Mouse (Mus musculus) olfactory bulb, adult 2 months (tissue): ENCODE data around the gene Mpst. TPM values are rescaled to one million over a fixed set of nuclear protein-coding genes. Genes with fewer than 3 reads are reported as not detected.

Experiments used
- H3K27ac ChIP-seq: fragments of 200-500 bp; 2 replicates; pipeline ENCODE4 v1.5.1; 2012; ENCODE audit warnings: low read depth, low read length; ENCODE audit not compliant: insufficient read depth
- H3K4me1 ChIP-seq: fragments of 200-500 bp; 2 replicates; pipeline ENCODE4 v1.6.1; 2012; ENCODE audit warnings: low read length; ENCODE audit not compliant: control insufficient read depth, insufficient read depth
- H3K4me3 ChIP-seq: fragments of 200-500 bp; 2 replicates; pipeline ENCODE4 v1.5.1; 2012; ENCODE audit warnings: mild to moderate bottlenecking, low read depth, low read length, moderate library complexity; ENCODE audit not compliant: insufficient read depth
- CTCF ChIP-seq: fragments of 200-500 bp; IDR thresholded peaks from 2 replicates; pipeline ENCODE4 v1.5.1; 2012; ENCODE audit warnings: low read depth, mild to moderate bottlenecking, low read length, moderate library complexity; ENCODE audit not compliant: insufficient read depth
- POLR2A ChIP-seq: fragments of 200-500 bp; IDR thresholded peaks from 2 replicates; pipeline ENCODE4 v1.6.1; 2012; ENCODE audit warnings: mild to moderate bottlenecking, low read depth, low read length, moderate library complexity; ENCODE audit not compliant: insufficient read depth
- WGBS: fragments of 180-500 bp; shearing (Covaris S2); methylation state at CpG from one replicate; pipeline ENCODE4 v1.1.7; 2018; 5-methylcytosine and 5-hydroxymethylcytosine counted together
- polyA plus RNA-seq: library from polyadenylated mRNA; stranded (reverse); fragments of >200 nt; gene quantifications from 2 replicates; pipeline ENCODE4 v1.2.4, GENCODE M21; 2012; ENCODE audit warnings: low replicate concordance; ENCODE audit not compliant: missing spikeins, insufficient read depth, insufficient read length

The Mpst gene
- polyA plus RNA-seq, 1 experiment, result not detected

DNA sequence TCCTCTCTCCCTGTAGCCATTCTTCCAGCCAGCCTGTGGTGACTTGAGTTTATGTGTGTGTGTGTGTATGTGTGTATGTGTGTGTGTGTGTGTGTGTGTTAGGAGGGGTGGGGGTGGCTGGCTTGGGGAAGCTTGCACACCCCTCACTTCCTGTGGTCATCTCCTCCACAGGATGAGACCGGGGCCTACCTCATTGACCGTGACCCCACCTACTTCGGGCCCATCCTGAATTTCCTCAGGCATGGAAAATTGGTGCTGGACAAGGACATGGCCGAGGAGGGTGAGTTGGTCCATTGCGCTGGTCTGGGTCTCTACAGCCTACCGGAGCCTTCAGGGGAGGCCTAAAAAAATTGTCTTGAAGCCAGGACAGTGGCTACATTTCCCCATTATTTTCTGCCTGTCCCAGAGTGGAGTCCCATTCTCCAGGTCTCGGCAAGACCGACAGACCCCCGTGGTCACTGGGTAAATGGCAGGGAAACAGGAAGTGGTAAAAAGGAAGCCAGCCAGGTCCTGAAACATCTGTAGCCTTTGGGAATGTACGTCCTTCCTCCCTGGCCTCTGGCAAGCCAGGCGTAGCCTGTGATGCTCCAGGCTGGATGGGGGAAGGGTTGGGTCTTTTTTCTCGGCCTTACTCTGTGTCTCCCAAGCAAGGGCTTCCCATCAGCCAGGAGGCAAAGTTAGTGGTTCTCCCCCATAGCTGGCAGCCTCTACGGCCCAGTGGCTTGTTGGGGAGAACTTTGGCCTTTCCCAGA is 23.8 kb downstream of the Mpst start:
- TF ChIP-seq CTCF (no peak), POLR2A (no peak)
- Histone ChIP-seq H3K4me1 (peaks cover 28% of the 10 kb centered on the region), H3K4me3 (peak overlapping the region; percentile 88), H3K27ac (no peak overlapping the region)
- 80% methylated on average over 13 of the region's 13 CpGs for WGBS

DNA sequence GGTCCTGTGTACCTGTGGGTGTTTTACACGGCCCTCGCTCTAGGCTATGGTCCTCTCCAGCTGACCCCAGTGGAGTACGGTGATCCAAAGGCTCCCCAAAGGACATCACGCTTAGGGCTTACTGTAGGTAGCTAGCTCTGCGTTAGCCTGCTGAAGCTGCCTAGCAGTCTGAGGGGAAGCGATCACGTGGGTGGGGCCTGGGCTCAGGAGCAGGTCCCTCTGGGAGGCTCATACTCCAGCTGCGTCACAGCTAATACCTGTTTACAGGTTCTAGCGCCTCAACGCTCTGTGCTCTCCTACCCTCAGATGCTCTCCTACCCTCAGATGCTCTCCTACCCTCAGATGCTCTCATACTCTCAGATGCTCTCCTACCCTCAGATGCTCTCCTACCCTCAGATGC is 24.7 kb downstream of the Mpst start:
- Histone ChIP-seq H3K27ac (no peak overlapping the region), H3K4me3 (no peak overlapping the region), H3K4me1 (peaks cover 37% of the 10 kb centered on the region)
- TF ChIP-seq CTCF (no peak), POLR2A (no peak)
- WGBS, result 84% methylated on average over 10 of the region's 10 CpGs

DNA sequence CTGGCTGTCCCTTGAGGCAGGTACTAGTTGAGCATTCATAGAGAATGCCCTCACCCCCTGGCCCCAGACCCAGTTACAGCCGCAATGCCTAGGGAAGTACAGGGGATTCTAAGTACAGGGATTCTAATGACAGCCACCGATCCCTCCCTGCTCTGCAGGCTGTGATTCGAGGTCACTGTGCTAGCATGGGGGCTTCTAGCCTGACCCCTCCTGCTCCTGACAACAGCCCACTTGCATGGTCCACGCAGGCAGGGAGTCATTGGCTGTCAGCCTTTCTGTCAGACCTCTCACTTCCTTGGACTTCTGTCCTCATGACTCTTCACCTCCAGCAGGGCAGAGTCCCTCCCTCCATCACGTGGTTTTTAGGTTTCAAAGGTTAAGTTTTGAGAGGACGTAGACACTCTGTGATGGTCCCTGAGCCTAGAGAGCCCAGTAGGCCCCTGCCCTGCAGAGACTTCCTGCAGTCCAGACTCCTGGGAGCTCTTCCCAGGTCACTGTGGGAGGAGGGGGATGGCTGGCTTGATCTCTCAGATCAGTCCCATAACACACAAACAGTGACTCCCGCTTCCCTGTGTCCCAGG is 25.4 kb downstream of the Mpst start:
- Histone ChIP-seq H3K27ac (no peak overlapping the region), H3K4me1 (peaks cover 44% of the 10 kb centered on the region), H3K4me3 (no peak overlapping the region)
- TF ChIP-seq POLR2A, result no peak
- TF ChIP-seq CTCF, result no peak
- WGBS, result 85% methylated on average over 7 of the region's 7 CpGs

DNA sequence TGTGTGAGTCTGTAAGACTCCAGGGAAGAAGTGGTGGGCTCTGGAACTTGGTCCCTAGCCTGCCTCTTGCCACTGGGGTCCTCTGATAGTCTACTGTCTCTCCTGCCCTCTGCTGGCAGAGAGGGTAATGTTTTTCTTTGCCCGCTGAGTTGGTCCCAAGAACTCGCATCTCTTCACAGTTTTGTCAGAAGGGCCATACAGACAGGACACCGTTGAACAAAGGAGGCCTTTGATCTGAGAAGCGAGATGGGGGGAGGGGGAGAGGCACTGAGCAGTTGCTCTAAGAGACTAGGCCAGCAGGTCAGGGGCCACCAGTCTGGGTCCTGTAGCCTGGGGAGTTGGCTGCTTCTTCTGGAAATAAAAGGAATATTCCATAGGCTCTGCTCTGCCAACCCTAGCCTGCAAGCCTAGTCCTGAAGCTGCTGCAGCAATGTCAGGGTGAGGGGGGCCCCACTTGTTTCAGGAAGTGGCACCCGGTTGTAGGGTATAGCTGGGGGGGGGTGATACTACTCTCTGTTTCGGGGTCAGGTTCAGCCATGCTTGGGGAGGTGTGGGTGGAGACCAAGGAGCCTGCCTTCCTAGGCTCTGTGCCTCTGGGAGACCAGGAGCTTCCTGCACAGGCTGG is 28.8 kb downstream of the Mpst start:
- Histone ChIP-seq H3K4me1 (peaks cover 67% of the 10 kb centered on the region), H3K27ac (no peak overlapping the region), H3K4me3 (no peak overlapping the region)
- TF ChIP-seq POLR2A, result no peak
- TF ChIP-seq CTCF, result no peak
- 32% methylated on average over 6 of the region's 6 CpGs for WGBS

DNA sequence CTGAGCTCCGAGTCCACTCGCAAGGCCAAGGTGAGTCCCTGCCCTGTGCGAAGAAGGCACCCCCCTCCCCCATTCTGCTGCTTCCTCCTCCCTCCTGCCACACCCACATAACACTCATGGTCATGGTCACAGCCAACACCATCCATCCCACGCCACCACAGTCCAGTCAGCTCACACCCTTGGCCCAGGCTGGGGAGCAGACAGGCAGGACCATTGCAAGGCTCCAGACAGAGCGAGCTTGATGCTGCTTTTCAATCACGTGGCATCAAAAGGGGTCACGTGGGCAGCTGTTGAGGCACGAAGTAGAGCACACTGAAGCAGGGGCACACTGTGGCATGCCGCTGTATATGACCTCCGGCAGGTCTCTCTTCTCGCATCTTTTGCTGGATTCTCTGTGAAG is 29.5 kb downstream of the Mpst start:
- Histone ChIP-seq H3K4me3 (no peak overlapping the region), H3K4me1 (peaks cover 66% of the 10 kb centered on the region), H3K27ac (peak overlapping the region; percentile 7; the same call in 1 of the 2 replicates)
- TF ChIP-seq POLR2A (no peak), CTCF (no peak)
- 86% methylated on average over 11 of the region's 11 CpGs for WGBS

DNA sequence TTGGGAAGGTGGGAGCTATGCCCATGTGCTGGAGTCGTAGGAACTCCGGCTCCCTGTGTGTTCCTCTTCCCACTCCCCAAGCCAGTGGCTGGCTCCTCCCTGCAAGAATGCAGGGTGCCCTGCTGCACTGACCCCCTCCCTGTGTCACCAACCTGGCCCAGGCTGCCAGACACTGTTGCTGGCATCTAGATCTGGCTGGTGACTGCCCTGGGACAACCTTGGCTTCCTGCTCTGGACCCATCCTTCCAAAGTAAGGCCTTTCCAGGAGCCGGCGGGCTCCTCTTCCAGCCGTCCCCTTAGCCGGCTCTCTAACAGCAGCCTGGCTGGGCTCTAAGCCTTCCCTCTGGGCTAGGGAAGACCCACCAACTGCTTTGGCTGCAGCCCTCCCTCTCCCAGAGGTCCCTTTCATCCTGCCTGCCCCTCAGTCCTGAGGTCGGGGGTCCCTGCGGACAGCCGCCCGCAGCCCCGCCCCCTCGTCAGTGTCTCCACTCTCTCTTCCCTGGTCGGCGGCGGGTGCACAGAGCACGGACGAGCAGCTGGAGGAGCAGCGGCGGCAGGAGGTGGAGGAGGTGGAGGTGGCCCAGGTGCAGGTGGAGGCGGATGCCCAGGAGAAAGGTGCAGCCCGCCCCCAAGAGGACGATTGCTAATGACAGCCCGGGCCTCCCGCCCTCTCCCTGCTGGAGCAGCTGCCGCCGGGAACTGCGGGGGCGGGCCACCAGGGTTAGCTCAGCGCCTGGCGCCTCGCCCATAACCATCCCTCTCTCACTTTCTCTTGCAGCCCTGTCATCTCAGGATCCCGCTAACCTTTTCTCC is 30.4 kb downstream of the Mpst start:
- WGBS, result 9% methylated on average over 31 of the region's 32 CpGs
- Histone ChIP-seq H3K27ac (peak overlapping the region; percentile 93), H3K4me1 (peaks cover 70% of the 10 kb centered on the region), H3K4me3 (peak overlapping the region; percentile 23)
- TF ChIP-seq CTCF (no peak), POLR2A (0 out of 2 replicates have a peak, but pooled peaks have one; percentile 17)

DNA sequence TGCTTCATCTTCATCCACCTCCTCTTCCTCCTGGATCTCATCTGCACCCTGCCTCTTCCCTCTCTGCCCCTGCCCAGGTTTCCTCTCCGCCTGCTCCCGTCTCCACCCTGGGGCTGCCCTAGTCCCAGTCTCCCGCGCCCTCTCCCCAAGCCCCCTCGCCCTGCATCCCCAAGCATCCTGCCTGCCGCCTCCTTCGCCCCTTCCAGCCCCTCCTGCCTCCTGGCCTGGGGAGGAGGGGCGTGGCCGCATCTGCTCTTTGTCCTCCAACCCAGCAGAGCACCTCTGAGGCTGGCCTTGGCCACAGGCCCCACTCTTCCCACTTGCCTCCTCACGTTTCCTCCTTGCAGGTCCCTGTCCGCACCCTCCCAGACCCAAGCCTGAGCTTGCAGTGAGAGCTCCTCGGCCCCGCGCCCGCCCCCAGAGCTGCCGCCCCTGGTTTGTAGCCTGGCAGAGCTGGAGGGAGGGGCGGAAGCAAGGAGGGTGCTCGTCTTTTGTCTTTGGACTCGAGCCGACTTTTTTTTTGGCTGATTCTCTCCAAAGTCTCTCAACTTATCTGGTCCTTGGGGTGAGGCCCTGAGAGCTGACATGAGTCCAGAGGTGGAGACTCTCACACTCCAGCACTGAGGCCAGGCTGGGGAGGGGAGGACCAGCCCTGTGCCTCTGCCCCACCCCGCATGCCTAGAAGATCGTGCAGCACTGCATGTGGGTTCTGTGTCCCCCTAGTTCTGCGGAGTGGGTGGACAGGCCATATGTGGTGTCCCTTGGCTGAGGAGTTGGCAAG is 31.2 kb downstream of the Mpst start:
- 19% methylated on average over 23 of the region's 23 CpGs for WGBS
- TF ChIP-seq POLR2A (0 out of 2 replicates have a peak, but pooled peaks have one; percentile 5), CTCF (no peak)
- H3K4me3 ChIP-seq, result peak overlapping the region; percentile 0; the same call in 1 of the 2 replicates
- H3K4me1 ChIP-seq, result peaks cover 69% of the 10 kb centered on the region
- H3K27ac ChIP-seq, result peak overlapping the region; percentile 93

DNA sequence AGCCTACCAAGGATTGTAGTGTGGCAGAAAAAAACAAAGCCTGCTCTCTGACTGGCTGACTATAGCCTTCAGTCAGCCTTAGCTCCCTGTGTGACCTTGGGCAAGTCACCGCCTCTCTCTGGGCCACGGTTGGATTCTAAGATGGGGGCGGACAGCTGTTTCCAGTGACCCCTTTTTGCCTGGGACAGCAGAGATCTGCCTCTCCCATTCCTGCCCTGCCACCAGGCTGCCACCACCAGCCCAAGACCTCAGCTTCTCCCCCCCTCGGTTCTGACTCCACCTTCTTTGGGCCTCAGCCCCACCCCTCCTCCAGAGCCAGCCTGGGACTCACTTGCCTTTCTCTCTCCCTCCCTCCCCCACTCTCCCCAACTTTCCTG is 31.8 kb downstream of the Mpst start:
- 42% methylated on average over 4 of the region's 4 CpGs for WGBS
- Histone ChIP-seq H3K4me1 (peaks cover 69% of the 10 kb centered on the region), H3K27ac (peak overlapping the region; percentile 13; the same call in 1 of the 2 replicates), H3K4me3 (no peak overlapping the region)
- TF ChIP-seq CTCF (no peak), POLR2A (no peak)
